Mouse (Mus musculus) kidney, postnatal 14 days (tissue): ENCODE results near the gene Stat6.

Experiments
- DNase-seq: peaks from one replicate; pipeline ENCODE4 v3.0.0; 2022; ENCODE audit warnings: mixed read lengths

Stat6 gene

GRCm38 (mm10) chr10:127642772-127643552 lies at the start of gene Stat6:
Gene Stat6, plus strand, starts transcription at chr10:127642986.
- peak; percentile 89 for DNase-seq

GRCm38 (mm10) chr10:127594405-127594804 lies 48.4 kb upstream of the Stat6 start:
- no peak for DNase-seq

- DNase-seq, result no peak
Observed at GRCm38 (mm10) chr10:127594930-127595715, 47.7 kb upstream of the Stat6 start.

DNA sequence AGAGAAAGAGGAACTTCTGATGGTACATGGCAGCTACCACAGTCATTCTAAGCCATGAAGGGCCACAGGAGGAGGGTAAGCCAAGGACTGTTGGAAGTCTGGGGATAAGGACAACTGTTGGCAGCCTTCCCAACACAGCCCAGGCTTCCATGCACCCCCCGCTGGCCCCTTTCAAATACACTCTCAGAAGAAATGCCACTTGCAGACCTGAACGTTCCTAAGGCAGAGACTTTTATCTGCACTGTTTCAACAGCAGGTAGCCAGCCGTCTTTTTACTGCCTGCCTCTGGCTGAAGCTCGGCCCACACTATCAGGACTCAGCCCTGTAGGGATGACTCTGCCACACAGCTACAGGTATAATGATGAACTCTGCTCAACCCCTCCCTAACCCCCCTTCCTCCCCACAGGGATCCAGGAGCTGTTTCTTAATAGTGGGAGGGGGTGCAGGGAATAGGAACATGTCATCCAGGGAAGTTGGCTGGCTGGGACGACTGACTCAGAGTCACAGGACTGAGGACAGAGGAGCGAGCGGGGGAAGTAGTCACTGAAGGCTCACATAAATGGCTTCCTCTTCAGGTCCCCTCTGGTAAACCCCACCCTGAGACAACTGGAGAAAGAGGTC lies 46.4 kb upstream of the Stat6 start:
- no peak for DNase-seq

DNA sequence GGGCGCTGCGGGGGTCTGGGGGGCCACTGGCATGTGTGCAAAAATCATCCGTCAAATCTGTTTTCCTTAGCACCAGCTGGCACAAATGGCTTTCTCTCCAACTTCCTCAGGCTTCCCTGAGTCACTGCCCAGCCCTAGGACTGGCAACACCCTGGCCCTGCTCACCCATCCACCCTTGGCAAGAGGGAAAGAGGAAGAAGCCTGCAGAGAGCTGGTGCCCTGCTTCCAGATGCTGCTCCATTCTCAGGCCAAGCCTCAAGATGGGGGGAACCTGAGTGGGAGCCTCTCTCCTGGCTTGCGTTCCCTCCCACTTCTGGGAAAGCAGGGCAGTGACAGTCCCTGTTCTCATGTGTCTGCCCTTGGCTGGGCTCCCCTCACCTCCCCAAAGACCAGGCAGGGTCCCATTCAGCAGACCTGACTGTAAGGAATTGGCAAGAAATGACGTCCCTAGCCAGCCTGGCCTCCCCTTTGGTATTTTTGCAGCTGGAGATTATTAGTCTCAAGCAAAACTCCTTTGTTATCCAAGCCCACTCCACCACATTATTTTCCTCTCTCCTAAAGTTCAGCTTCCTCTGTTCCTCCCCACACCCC lies 45.4 kb upstream of the Stat6 start:
- DNase-seq, result no peak

GRCm38 (mm10) chr10:127598607-127599006 lies 44.2 kb upstream of the Stat6 start:
- no peak for DNase-seq

DNA sequence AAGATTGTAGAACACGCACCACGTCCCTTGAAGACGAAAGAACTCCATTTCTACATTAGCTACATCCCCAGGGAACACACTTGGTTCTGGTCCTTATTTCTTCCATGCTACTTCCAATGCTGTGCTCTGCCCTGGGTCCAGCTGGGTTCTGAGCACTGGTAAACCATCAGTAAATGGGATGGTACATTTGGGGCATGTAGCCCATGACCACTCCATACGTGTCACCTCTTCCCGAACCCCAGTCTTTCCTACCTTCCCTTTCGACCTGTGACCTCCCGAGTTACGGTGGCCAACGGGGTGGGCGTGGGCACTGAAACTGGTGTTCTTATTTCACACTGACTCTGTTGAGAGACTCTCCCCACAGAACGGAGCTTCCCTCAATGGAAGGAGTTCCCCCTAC lies 43.5 kb upstream of the Stat6 start:
- DNase-seq, result no peak

GRCm38 (mm10) chr10:127599779-127600541 lies 42.8 kb upstream of the Stat6 start:
- peak; percentile 66 for DNase-seq

DNA sequence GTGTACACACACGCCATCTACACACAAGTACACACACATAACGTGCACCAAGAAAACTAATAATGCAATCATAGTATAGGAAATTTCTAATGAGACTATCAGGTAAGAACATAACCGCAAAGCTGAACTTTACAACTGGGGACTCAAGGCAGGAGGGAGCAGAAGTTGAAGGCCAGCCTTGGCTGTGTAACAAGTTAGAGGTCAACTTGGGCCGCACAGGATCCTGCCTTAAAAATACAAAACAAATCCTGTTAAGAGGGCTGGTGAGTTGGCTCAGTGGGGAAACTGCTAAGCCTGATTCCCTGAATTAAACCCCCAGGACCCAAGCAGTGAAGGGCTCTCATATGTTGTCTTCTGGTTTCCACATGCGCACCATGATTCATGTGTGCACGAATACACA lies 40.6 kb upstream of the Stat6 start:
- DNase-seq, result no peak

- no peak for DNase-seq
Observed at GRCm38 (mm10) chr10:127603437-127604371, 39.1 kb upstream of the Stat6 start.

GRCm38 (mm10) chr10:127604465-127605250 lies 38.1 kb upstream of the Stat6 start:
- DNase-seq, result peak; percentile 84

DNA sequence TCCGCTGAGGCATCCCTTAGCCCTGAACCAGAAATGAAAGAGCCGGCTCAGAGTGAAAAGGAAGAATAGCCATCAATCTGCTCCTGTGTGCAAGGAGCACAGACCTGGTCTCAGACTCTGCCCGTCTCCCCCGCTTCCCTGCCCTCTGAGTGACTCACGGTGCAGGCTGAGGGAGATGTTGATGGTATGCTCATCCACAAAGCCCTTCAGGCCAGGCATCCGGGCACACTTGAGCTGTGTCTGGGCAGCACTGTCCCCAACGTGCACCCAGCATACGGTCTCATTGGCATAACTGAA lies 37.6 kb upstream of the Stat6 start:
- DNase-seq, result no peak

- no peak for DNase-seq
Observed at GRCm38 (mm10) chr10:127605756-127606155, 37.0 kb upstream of the Stat6 start.

GRCm38 (mm10) chr10:127607059-127607458 lies 35.7 kb upstream of the Stat6 start:
- no peak for DNase-seq

DNA sequence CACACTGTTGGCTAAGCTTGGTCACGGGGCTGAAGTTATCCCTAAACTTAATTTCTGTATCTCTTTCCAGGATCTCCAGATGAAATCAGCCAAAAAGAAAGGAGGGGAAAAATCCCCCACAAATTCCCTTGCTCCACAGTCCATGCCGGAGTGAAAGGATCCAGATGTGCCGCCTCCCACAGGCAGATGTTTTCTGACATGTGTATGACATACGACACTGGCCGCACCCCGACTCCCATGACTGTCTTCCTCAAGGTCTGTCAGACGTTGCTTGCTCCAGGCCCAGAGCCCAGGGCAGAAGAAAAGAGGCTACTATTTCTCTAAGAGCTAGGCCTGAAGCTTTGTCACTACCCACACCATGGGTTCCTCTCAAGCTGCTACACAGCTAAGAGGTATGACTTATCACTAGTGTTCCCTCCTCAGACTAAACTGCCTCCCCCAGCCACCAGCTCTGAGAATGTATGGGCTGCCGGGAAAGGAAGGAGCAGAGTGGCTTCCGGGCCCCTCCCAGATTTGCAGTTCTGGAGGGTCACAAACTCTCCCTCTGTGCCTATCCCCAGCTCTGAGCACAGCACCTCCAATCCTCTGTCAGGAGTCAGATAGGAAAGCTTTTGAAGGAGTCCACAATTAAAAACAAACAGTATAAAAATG lies 33.2 kb upstream of the Stat6 start:
- DNase-seq, result peak; percentile 47

DNA sequence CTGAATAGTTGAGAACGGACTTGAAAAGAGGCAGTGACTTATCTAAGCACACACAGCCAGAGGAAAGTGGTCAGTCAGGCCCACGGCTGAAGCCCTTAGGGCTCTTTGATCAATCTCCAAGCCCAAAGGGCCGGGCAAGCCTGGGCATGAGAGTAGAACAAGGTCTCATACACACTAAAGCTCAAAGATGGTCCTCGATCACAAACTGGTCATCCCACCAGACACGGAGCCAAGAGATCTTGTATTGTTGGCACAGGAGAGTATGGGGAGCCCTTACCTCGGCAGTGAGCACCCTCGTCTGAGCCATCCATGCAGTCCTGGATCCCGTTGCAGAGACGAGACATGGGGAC lies 32.7 kb upstream of the Stat6 start:
- DNase-seq, result no peak

DNA sequence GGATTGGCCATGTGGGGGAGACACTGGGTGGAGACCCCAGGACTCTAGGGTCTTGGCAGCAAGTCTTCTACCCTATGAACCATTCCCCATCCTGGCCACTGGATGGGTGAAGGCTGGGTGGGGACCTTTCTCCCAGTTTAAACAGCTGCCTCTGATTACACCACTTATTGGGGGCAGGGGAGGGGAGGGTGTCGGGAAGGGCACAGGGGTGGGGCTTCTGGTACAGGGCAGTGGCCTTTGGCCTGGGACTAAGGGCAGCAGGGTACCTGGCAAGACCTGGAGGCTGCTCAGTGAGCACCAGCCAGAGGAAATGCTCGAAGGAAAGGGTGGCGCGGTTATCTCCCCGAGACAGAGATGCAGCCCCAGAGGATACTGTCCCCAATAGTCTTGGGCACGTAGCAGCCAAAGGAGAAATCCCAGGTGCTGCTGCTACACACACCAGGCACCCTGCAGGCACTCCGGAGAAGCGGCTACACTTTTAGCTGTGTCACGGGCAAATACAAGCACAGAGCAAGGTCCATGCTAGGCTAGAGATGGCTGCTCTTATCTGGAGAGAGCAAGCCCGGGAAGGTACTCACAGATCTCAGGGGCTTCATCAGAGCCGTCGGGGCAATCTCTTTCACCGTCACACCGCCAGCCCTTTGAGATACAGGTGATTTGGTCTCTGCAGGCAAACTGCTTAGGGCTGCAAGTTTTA lies 30.6 kb upstream of the Stat6 start:
- DNase-seq, result no peak

DNA sequence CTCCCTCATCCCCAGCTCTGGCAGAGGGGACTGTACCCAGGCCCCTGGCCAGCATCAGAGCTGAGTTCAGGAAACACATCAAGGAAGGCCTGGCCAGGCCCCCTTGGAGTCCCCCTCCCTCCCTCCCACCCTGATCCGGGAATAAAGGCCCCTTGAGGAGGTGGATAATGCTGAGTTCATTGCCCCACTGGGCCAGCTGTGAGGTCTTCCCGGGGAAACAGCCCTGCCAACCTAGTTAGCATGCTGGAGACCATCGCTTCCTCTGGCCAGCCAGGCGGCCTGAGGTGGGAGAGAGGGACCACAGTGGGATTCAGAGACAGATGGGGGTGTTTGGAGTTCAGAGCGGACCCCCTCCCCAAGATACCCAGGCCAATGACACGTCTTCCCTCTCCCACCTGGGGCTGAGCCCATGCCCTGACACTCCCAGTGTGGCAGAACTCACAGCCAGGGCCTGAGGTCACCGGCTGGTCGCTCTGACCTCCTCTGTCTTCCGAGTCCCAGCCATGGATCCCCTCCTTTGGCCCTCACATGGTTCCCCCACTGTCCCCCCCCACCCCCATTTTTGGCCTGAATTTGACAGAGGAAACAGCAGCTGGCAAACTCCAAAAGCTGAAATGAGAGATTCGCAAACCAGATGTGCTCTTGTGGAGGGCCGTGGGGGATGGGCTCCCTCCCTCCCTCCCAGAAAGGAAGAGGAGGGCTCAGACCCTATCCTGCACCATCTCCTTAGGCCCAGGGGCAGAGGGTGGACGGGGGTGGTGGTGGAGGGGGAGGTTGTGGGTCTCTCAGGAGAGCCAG lies 28.4 kb upstream of the Stat6 start:
- DNase-seq, result peak; percentile 24

- no peak for DNase-seq
Observed at GRCm38 (mm10) chr10:127615034-127615374, 27.8 kb upstream of the Stat6 start.
